Mouse (Mus musculus) forebrain, embryonic 10.5 days (tissue): ENCODE measurements around the gene Cdc42ep1. TPM values are rescaled to one million over a fixed set of nuclear protein-coding genes. Genes with fewer than 3 reads are reported as not detected.

ENCODE experiments used
- DNase-seq: peaks from one replicate; pipeline ENCODE4 v3.0.0-alpha.2; 2017; ENCODE audit warnings: low spot score; ENCODE audit errors: extremely low spot score
- H3K27ac ChIP-seq: fragments of 300-500 bp; sonication (generic); 2 replicates; pipeline ENCODE4 v1.5.1; 2016; ENCODE audit warnings: mild to moderate bottlenecking
- H3K27me3 ChIP-seq: fragments of 300-500 bp; sonication (generic); 2 replicates; pipeline ENCODE4 v1.6.1; 2016; ENCODE audit warnings: mild to moderate bottlenecking; ENCODE audit not compliant: poor library complexity, severe bottlenecking
- H3K36me3 ChIP-seq: fragments of 300-500 bp; sonication (generic); replicated peaks from 2 replicates; pipeline ENCODE4 v1.6.1; 2016; ENCODE audit warnings: mild to moderate bottlenecking, moderate library complexity
- H3K4me1 ChIP-seq: fragments of 300-500 bp; sonication (generic); 2 replicates; pipeline ENCODE4 v1.6.1; 2016
- H3K4me3 ChIP-seq: fragments of 300-500 bp; sonication (generic); 2 replicates; pipeline ENCODE4 v1.5.1; 2016; ENCODE audit warnings: mild to moderate bottlenecking, moderate library complexity
- H3K9me3 ChIP-seq: fragments of 300-500 bp; sonication (generic); 2 replicates; pipeline ENCODE4 v1.6.1; 2016; ENCODE audit warnings: mild to moderate bottlenecking, moderate library complexity
- WGBS: fragments of 180-500 bp; shearing (Covaris S2); methylation state at CpG from one replicate; pipeline ENCODE4 v1.1.7; 2016; 5-methylcytosine and 5-hydroxymethylcytosine counted together
- microRNA-seq: library from miRNA; unstranded; fragments of <30 nt; microRNA quantifications from one replicate; pipeline ENCODE4, GENCODE M21; 2017
- polyA plus RNA-seq: library from polyadenylated mRNA; unstranded; fragments of >200 nt; fragmentation: Nextera tagmentation; extraction: Ambion mirVana; gene quantifications from 2 replicates; pipeline ENCODE4 v1.2.1, GENCODE M21; 2016

Cdc42ep1 gene
- polyA plus RNA-seq, 1 experiment from 2014 or later: 12.6 TPM

DNA sequence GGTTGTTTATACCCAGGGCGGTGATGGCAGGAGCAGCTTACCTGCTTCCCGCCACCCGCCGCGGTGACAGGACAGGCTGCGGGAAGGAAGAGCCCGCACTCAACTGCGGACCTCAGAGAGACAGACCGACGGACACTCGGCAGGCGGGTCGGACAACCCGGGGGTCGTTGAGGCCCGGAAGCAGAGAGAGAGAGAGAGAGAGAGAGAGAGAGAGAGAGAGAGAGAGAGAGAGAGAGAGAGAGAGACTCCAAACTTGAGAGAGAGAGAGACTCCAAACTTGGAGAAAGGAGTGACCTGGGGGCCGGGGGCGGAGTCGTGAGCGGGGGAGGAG lies 57.0 kb downstream of the Cdc42ep1 start, which contains the start of gene Gm49510:
Gene Gm49510, plus strand, starts transcription at position 259 of the 331 bp plus-strand sequence.
- peaks cover 29% of the 10 kb centered on the region for H3K27me3 ChIP-seq
- peaks cover 74% of the 10 kb centered on the region for H3K4me1 ChIP-seq
- peak within 1 kb of the TSS; percentile 83 for H3K27ac ChIP-seq
- under 1% methylated on average over 20 of the region's 20 CpGs for WGBS
- peaks cover 21% of the 10 kb centered on the region for H3K36me3 ChIP-seq
- no peaks in the 10 kb centered on the region for H3K9me3 ChIP-seq
- DNase-seq: no peak
- peak within 1 kb of the TSS; percentile 76 for H3K4me3 ChIP-seq

DNA sequence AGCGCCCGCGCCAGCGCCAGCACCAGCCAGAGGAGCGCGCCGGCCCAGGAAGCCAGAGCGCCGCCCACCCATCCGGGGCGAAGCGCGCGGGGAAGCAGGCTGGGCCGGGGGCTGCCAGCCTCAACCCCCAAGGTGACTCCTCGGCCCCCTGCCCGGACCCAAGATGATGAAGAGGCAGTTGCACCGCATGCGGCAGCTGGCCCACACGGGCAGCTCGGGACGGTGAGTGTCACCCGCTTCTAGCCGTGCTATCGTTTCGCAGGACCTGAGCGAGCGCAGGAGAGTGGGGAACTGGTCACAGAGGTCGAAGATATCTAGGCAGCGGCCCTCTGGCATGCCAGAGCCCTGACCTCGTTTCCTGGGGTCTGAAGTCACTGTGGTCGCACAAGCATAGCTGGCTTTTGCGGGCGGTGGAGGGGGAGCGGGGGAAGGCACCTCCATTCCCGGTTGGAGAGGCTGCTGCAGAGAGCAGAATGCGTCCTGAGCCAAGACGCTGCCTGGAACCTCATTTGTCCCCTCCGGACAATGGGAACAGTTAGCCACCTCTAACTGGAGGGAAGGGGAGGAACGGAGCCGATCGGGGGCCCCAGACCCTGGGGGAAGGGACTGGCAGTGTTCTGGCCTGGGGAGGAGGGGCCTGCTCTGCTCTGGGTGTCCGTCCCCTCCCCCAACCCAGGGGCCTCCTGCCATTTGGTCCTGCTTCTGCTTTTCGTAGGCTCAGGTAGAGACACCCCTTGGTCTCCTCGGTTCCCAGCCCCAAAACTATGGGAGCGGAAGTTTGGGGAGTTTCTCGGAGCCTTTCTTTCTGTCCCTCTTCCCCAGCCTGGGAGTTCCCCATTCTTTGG lies 57.5 kb downstream of the Cdc42ep1 start, which contains the start of gene Sh3bp1:
Gene Sh3bp1, plus strand, starts transcription at position 29 of the 845 bp plus-strand sequence.
- H3K4me1 ChIP-seq: peaks cover 69% of the 10 kb centered on the region
- 1% methylated on average over 47 of the region's 47 CpGs for WGBS
- H3K27me3 ChIP-seq: peaks cover 29% of the 10 kb centered on the region
- no peaks in the 10 kb centered on the region for H3K9me3 ChIP-seq
- H3K36me3 ChIP-seq: peaks cover 21% of the 10 kb centered on the region
- peak within 1 kb of the TSS; percentile 83 for H3K27ac ChIP-seq
- H3K4me3 ChIP-seq: peak within 1 kb of the TSS; percentile 76
- peak; percentile 62 for DNase-seq

Small RNA genes lying within 50 kb of the gene (microRNA-seq; reads per million reads assigned to microRNA genes)
- gene Mir6955: not detected

Other genes with a start within 250 kb of the Cdc42ep1 start
- 4.5 TPM in 2 replicates for gene Cyth4, start 245.6 kb upstream of the Cdc42ep1 start, polyA plus RNA-seq
- gene Elfn2, start 123.9 kb upstream of the Cdc42ep1 start, polyA plus RNA-seq: 0.05 and 0.15 TPM in 2 replicates
- 71.1 and 83.6 TPM in 2 replicates for gene Mfng, start 69.1 kb upstream of the Cdc42ep1 start, polyA plus RNA-seq
- 2.4 and 2.6 TPM in 2 replicates for gene Card10, start 39.6 kb upstream of the Cdc42ep1 start, polyA plus RNA-seq
- not detected in 2 replicates for gene Lgals2, start 12.9 kb downstream of the Cdc42ep1 start, polyA plus RNA-seq
- 46.8 and 52.6 TPM in 2 replicates for gene Gga1, start 34.6 kb downstream of the Cdc42ep1 start, polyA plus RNA-seq
- gene Gm49510, start 57.0 kb downstream of the Cdc42ep1 start, polyA plus RNA-seq: 0.23 and 0.35 TPM in 2 replicates
- 21.0 and 21.5 TPM in 2 replicates for gene Sh3bp1, start 57.1 kb downstream of the Cdc42ep1 start, polyA plus RNA-seq
- 26.1 and 26.9 TPM in 2 replicates for gene Pdxp, start 71.3 kb downstream of the Cdc42ep1 start, polyA plus RNA-seq
- 200 and 217 TPM in 2 replicates for gene Lgals1, start 84.1 kb downstream of the Cdc42ep1 start, polyA plus RNA-seq
- 63.6 and 69.9 TPM in 2 replicates for gene Nol12, start 92.3 kb downstream of the Cdc42ep1 start, polyA plus RNA-seq
- 39.7 and 41.6 TPM in 2 replicates for gene Triobp, start 105.1 kb downstream of the Cdc42ep1 start, polyA plus RNA-seq
- 427 and 444 TPM in 2 replicates for gene H1f0, start 185.8 kb downstream of the Cdc42ep1 start, polyA plus RNA-seq
- gene Galr3, start 199.3 kb downstream of the Cdc42ep1 start, polyA plus RNA-seq: not detected in 2 replicates
- 56.0 and 60.5 TPM in 2 replicates for gene Ankrd54, start 220.3 kb downstream of the Cdc42ep1 start, polyA plus RNA-seq
- 283 and 289 TPM in 2 replicates for gene Eif3l, start 232.6 kb downstream of the Cdc42ep1 start, polyA plus RNA-seq